Mouse (Mus musculus): ENCODE data around the gene Rufy3.

The Rufy3 gene

GRCm38 (mm10) chr5:88685745-88686299, 121.0 kb downstream of the Rufy3 start:
- in situ Hi-C loops (cut with MboI): no loop called here

- in situ Hi-C loops (cut with MboI): no loop called here
Measured at GRCm38 (mm10) chr5:88687996-88688406, 123.2 kb downstream of the Rufy3 start.

- in situ Hi-C loops (cut with MboI): no loop called here
Measured at GRCm38 (mm10) chr5:88688583-88689187, 123.8 kb downstream of the Rufy3 start.

- in situ Hi-C loops (cut with MboI): no loop called here
Measured at GRCm38 (mm10) chr5:88689279-88689938, 124.6 kb downstream of the Rufy3 start.

GRCm38 (mm10) chr5:88690681-88691505, 126.1 kb downstream of the Rufy3 start:
- in situ Hi-C loops (cut with MboI): no loop called here

GRCm38 (mm10) chr5:88691506-88692095, 126.8 kb downstream of the Rufy3 start:
- in situ Hi-C loops (cut with MboI): no loop called here

- in situ Hi-C loops (cut with MboI): no loop called here
Measured at GRCm38 (mm10) chr5:88692586-88692985, 127.7 kb downstream of the Rufy3 start.

GRCm38 (mm10) chr5:88693057-88693456, 128.2 kb downstream of the Rufy3 start:
- in situ Hi-C loops (cut with MboI): no loop called here

GRCm38 (mm10) chr5:88697291-88697690, 132.5 kb downstream of the Rufy3 start:
- in situ Hi-C loops (cut with MboI): no loop called here

GRCm38 (mm10) chr5:88699251-88699913, 134.5 kb downstream of the Rufy3 start:
- in situ Hi-C loops (cut with MboI): no loop called here
